Mouse (Mus musculus): ENCODE measurements at regions not wholly inside any gene's neighbourhood (a gene's known extent, or its start where the extent isn't known, plus 50 kb on each side); places are given as distances from the start of the nearest gene placed in this dataset.

- Histone ChIP-seq H3K79me2 (replicated peaks; ENCODE audit: control insufficient read depth, extremely low read depth, insufficient read depth, poor library complexity, severe bottlenecking) (no peaks in the 10 kb centered on the region), H3K4me3 (replicated peaks in 1 of 3; ENCODE audit: low read depth in 2 of 3, low read length in 2 of 3, poor library complexity in 1 of 3) (no peak overlapping the region), H3K4me1 (ENCODE audit: control insufficient read depth in 1 of 2, insufficient read depth in 2 of 2) (peaks cover 0 to 5% of the 10 kb centered on the region in 2 experiments; a peak in 1 of 4 replicates), H3K36me3 (replicated peaks in 1 of 2; ENCODE audit: control insufficient read depth in 1 of 2, insufficient read depth in 1 of 2, low read length in 1 of 2) (no peaks in the 10 kb centered on the region), H3K4me2 (ENCODE audit: insufficient read depth, low read depth, poor library complexity, severe bottlenecking) (no peak overlapping the region), H3K9me3 (replicated peaks; ENCODE audit: low read length) (no peaks in the 10 kb centered on the region), H3K9ac (ENCODE audit: insufficient read depth, low read depth) (no peak overlapping the region), H3K27me3 (replicated peaks) (no peaks in the 10 kb centered on the region), H3K27ac (ENCODE audit: insufficient read depth, low read depth) (no peak overlapping the region)
- dilution Hi-C loops (cut with MboI; ENCODE audit: extremely low pct_ligation_motif_present, extremely low pct_unique_long_range_greater_than_20kb, low sequenced_read_pairs) (no loop called here), in situ Hi-C loops (cut with MboI; ENCODE audit: low pct_ligation_motif_present, low pct_unique_long_range_greater_than_20kb, low sequenced_read_pairs) (no loop called here)
- DNase-seq (ENCODE audit: extremely low read depth) = no peak
- TF ChIP-seq POLR2A (IDR thresholded peaks at IDR 0.05; ENCODE audit: low read depth, low read length) (no peak), CHD1 (IDR thresholded peaks at IDR 0.05; ENCODE audit: low read depth, low read length) (no peak), ZKSCAN1 (IDR thresholded peaks at IDR 0.05; ENCODE audit: borderline replicate concordance, low read depth, low read length) (no peak), TBP (conservative IDR thresholded peaks at IDR 0.05; ENCODE audit: low read depth, low read length) (no peak), NELFE (IDR thresholded peaks at IDR 0.05; ENCODE audit: low read depth, low read length) (no peak), UBTF (IDR thresholded peaks at IDR 0.05; ENCODE audit: low read depth, low read length) (no peak), E2F4 (IDR thresholded peaks at IDR 0.05; ENCODE audit: insufficient replicate concordance, low read depth, low read length) (no peak), ZC3H11A (IDR thresholded peaks at IDR 0.05; ENCODE audit: low read depth, low read length) (no peak), KAT2A (IDR thresholded peaks at IDR 0.05; ENCODE audit: insufficient replicate concordance, low read length) (no peak), RAD21 (IDR thresholded peaks at IDR 0.05; ENCODE audit: low read depth, low read length) (no peak), ELF1 (IDR thresholded peaks at IDR 0.05; ENCODE audit: low read depth, low read length) (no peak), USF2 (conservative IDR thresholded peaks at IDR 0.05; ENCODE audit: low read depth, low read length) (no peak), EP300 (IDR thresholded peaks at IDR 0.05; ENCODE audit: low read length) (no peak), CTCF (conservative IDR thresholded peaks at IDR 0.05 in 1 of 2, IDR thresholded peaks at IDR 0.05 in 1 of 2; ENCODE audit: low read depth in 2 of 2, low read length in 2 of 2) (no peak), MAX (IDR thresholded peaks at IDR 0.05; ENCODE audit: low read length) (no peak), SIN3A (IDR thresholded peaks at IDR 0.05; ENCODE audit: low read length) (no peak), MAZ (IDR thresholded peaks at IDR 0.05; ENCODE audit: low read depth, low read length) (no peak), GABPA (IDR thresholded peaks at IDR 0.05; ENCODE audit: insufficient replicate concordance, low read depth, low read length) (no peak)
Measured at GRCm38 (mm10) chr3:127958919-127959684, 63.0 kb upstream of the Fam241a start.

GRCm38 (mm10) chr3:127954856-127955255, 58.7 kb upstream of the Fam241a start:
- TF ChIP-seq NELFE (IDR thresholded peaks at IDR 0.05; ENCODE audit: low read depth, low read length) (no peak), RCOR1 (conservative IDR thresholded peaks at IDR 0.05; ENCODE audit: low read depth, low read length) (no peak), ZMIZ1 (IDR thresholded peaks at IDR 0.05; ENCODE audit: low read depth, low read length) (no peak), UBTF (IDR thresholded peaks at IDR 0.05; ENCODE audit: low read depth, low read length) (no peak), MYC (IDR thresholded peaks at IDR 0.05; ENCODE audit: low read depth, low read length) (no peak), POLR2A (IDR thresholded peaks at IDR 0.05; ENCODE audit: low read depth, low read length) (no peak), TBP (conservative IDR thresholded peaks at IDR 0.05; ENCODE audit: low read depth, low read length) (no peak), E2F4 (IDR thresholded peaks at IDR 0.05; ENCODE audit: insufficient replicate concordance, low read depth, low read length) (no peak), GABPA (IDR thresholded peaks at IDR 0.05; ENCODE audit: insufficient replicate concordance, low read depth, low read length) (no peak), SMC3 (IDR thresholded peaks at IDR 0.05; ENCODE audit: low read depth, low read length) (no peak), ZNF384 (IDR thresholded peaks at IDR 0.05; ENCODE audit: low read depth, low read length) (no peak), MXI1 (IDR thresholded peaks at IDR 0.05; ENCODE audit: low read depth, low read length) (no peak), ZC3H11A (IDR thresholded peaks at IDR 0.05; ENCODE audit: low read depth, low read length) (no peak)
- Histone ChIP-seq H3K79me2 (replicated peaks; ENCODE audit: control insufficient read depth, extremely low read depth, insufficient read depth, poor library complexity, severe bottlenecking) (no peaks in the 10 kb centered on the region), H3K9ac (ENCODE audit: insufficient read depth, low read depth) (no peak overlapping the region), H3K4me3 (replicated peaks in 1 of 3; ENCODE audit: low read depth in 2 of 3, low read length in 2 of 3, poor library complexity in 1 of 3) (no peak overlapping the region), H3K9me3 (replicated peaks; ENCODE audit: low read length) (peaks cover 5% of the 10 kb centered on the region), H3K27ac (ENCODE audit: insufficient read depth, low read depth) (no peak overlapping the region), H3K4me2 (ENCODE audit: insufficient read depth, low read depth, poor library complexity, severe bottlenecking) (no peak overlapping the region), H3K4me1 (ENCODE audit: control insufficient read depth in 1 of 2, insufficient read depth in 2 of 2) (no peaks in the 10 kb centered on the region), H3K27me3 (replicated peaks) (no peaks in the 10 kb centered on the region), H3K36me3 (replicated peaks in 1 of 2; ENCODE audit: control insufficient read depth in 1 of 2, insufficient read depth in 1 of 2, low read length in 1 of 2) (no peaks in the 10 kb centered on the region)
- dilution Hi-C loops (cut with MboI; ENCODE audit: extremely low pct_ligation_motif_present, extremely low pct_unique_long_range_greater_than_20kb, low sequenced_read_pairs) = no loop called here
- DNase-seq (ENCODE audit: extremely low read depth) = no peak
- in situ Hi-C loops (cut with MboI; ENCODE audit: low pct_ligation_motif_present, low pct_unique_long_range_greater_than_20kb, low sequenced_read_pairs) = no loop called here
